In genomic region chr10:42101096-42101495, GRCm38 (mm10) we compare ENCODE assay signal across 30 mouse cellular contexts.
DNase-seq lines count a peak whose midpoint lies in the region; ATAC-seq and TF ChIP-seq lines count a peak whose summit lies in the region.
"Had no signal": no experiment of that assay in that cellular context is flagged by ENCODE, and none has a peak within 500 bp of the region (broad histone marks: within the 10 kb centered on the region; RNA-seq: fewer than 3 reads in every experiment).

No protein-coding gene starts in this region.

- no peak overlapping the region for H3K4me2 ChIP-seq in heart, embryonic 11.5 days
- H3K4me2 ChIP-seq: embryonic facial prominence, embryonic 12.5 days; embryonic facial prominence, embryonic 15.5 days; forebrain, embryonic 13.5 days; heart, embryonic 12.5 days; heart, embryonic 15.5 days; hindbrain, embryonic 13.5 days; intestine, embryonic 15.5 days had no signal

- no peaks in the 10 kb centered on the region for H3K79me3 ChIP-seq in C2C12 (ENCODE audit: low read depth)

- in situ Hi-C loops in Patski (cut with MboI; ENCODE audit: low pct_unique_long_range_greater_than_20kb), result no loop called here

- POLR2A ChIA-PET in Patski (lab: Charles Lee), result no interaction called here

- CTCF ChIA-PET in Patski (lab: Charles Lee), result no interaction called here

- H3ac ChIP-seq in C2C12 (ENCODE audit: control insufficient read depth, insufficient read length, low read depth), result no peak overlapping the region

- H3K4me3 ChIP-seq in heart, embryonic 10.5 days, result no peak overlapping the region
- no peak overlapping the region for H3K4me3 ChIP-seq in heart, embryonic 11.5 days (ENCODE audit: low read depth, low read length)
- H3K4me3 ChIP-seq in C2C12 (ENCODE audit: insufficient read depth, poor library complexity, severe bottlenecking), result no peak overlapping the region
- H3K4me3 ChIP-seq: embryonic facial prominence, embryonic 12.5 days; embryonic facial prominence, embryonic 15.5 days; forebrain, embryonic 13.5 days; heart, adult 2 months; heart, embryonic 12.5 days; heart, embryonic 15.5 days; hindbrain, embryonic 10.5 days; hindbrain, embryonic 13.5 days; intestine, embryonic 15.5 days had no signal

- 0 out of 2 replicates have a peak, but pooled peaks cover 3% of the 10 kb centered on the region for H3K27me3 ChIP-seq in heart, embryonic 10.5 days (ENCODE audit: insufficient read depth, poor library complexity, severe bottlenecking)
- no peaks in the 10 kb centered on the region for H3K27me3 ChIP-seq in heart, embryonic 11.5 days (ENCODE audit: control insufficient read depth, insufficient read depth, low read length)
- H3K27me3 ChIP-seq in C2C12 (ENCODE audit: control insufficient read depth, insufficient read depth, insufficient read length) (no peaks in the 10 kb centered on the region), Patski (no peaks in the 10 kb centered on the region)
- H3K27me3 ChIP-seq: CH12.LX; embryonic facial prominence, embryonic 12.5 days; embryonic facial prominence, embryonic 15.5 days; forebrain, embryonic 13.5 days; heart, embryonic 12.5 days; heart, embryonic 15.5 days; hindbrain, embryonic 13.5 days; intestine, embryonic 15.5 days had no signal

- H3K79me2 ChIP-seq in C2C12 (ENCODE audit: control insufficient read depth, insufficient read depth), result no peaks in the 10 kb centered on the region

- peak; percentile 58 for DNase-seq in heart, embryonic 10.5 days (ENCODE audit: low spot score)
- DNase-seq in 3134 (ENCODE audit: extremely low read depth, insufficient read length, low spot score) (peak; percentile 40), Patski (ENCODE audit: low read depth, low spot score) (peak; percentile 43), adipocyte (ENCODE audit: low spot score) (no peak)
- DNase-seq in cerebellum, postnatal 25 days, result no peak
- no peak for DNase-seq in embryo, embryonic 10 days (ENCODE audit: low spot score)
- DNase-seq: adrenal gland, adult 2 months; adrenal gland, postnatal 14 days; cerebellum, adult 11 months; cerebellum, postnatal 36 days; gastrocnemius, postnatal 10 days; gastrocnemius, postnatal 36 days; heart, adult 2 months; heart, postnatal 10 days; heart, postnatal 36 days; kidney, adult 11 months had no signal

- peaks cover 15% of the 10 kb centered on the region for H3K4me1 ChIP-seq in heart, embryonic 10.5 days
- H3K4me1 ChIP-seq in heart, embryonic 11.5 days (ENCODE audit: control insufficient read depth, insufficient read depth, low read length), result 0 out of 2 replicates have a peak, but pooled peaks cover 2% of the 10 kb centered on the region
- H3K4me1 ChIP-seq: embryonic facial prominence, embryonic 12.5 days; embryonic facial prominence, embryonic 15.5 days; forebrain, embryonic 13.5 days; hindbrain, embryonic 13.5 days; intestine, embryonic 15.5 days had no signal

- no peak for ATAC-seq in heart, embryonic 11.5 days (replicated peaks; ENCODE audit: insufficient number of reproducible peaks, low FRiP score, low TSS enrichment)
- peak; percentile 78 for ATAC-seq in Patski
- ATAC-seq: forebrain, embryonic 13.5 days; forebrain, embryonic 16.5 days; hindbrain, embryonic 16.5 days; intestine, embryonic 15.5 days had no signal

- TF ChIP-seq CTCF in C2C12 (IDR thresholded peaks at IDR 0.05; ENCODE audit: control insufficient read depth, insufficient read depth, insufficient read length), result no peak
- TF ChIP-seq CTCF in Patski (IDR thresholded peaks at IDR 0.05), result no peak

- no peaks in the 10 kb centered on the region for H3K9me3 ChIP-seq in heart, embryonic 10.5 days
- H3K9me3 ChIP-seq in heart, embryonic 11.5 days (replicated peaks; ENCODE audit: control insufficient read depth, low read length), result peaks cover 4% of the 10 kb centered on the region; the same call in 1 of the 2 replicates
- H3K9me3 ChIP-seq: forebrain, embryonic 13.5 days; G1E; heart, embryonic 15.5 days; hindbrain, embryonic 13.5 days; intestine, embryonic 15.5 days had no signal

- 82% methylated on average over 6 of the region's 6 CpGs for WGBS in heart, embryonic 10.5 days
- WGBS in heart, embryonic 11.5 days (ENCODE audit: insufficient replicate concordance), result 74% methylated on average over 6 of the region's 6 CpGs

- no peaks in the 10 kb centered on the region for H3K36me3 ChIP-seq in heart, embryonic 10.5 days
- H3K36me3 ChIP-seq in heart, embryonic 11.5 days (ENCODE audit: control insufficient read depth, insufficient read depth, low read length), result no peaks in the 10 kb centered on the region
- H3K36me3 ChIP-seq in C2C12 (ENCODE audit: control insufficient read depth, insufficient read depth), result no peaks in the 10 kb centered on the region
- H3K36me3 ChIP-seq: embryonic facial prominence, embryonic 12.5 days; embryonic facial prominence, embryonic 15.5 days; G1E; heart, embryonic 12.5 days; heart, embryonic 15.5 days; hindbrain, embryonic 10.5 days; hindbrain, embryonic 13.5 days; intestine, embryonic 15.5 days had no signal

- no peak overlapping the region for H3K27ac ChIP-seq in heart, embryonic 10.5 days
- no peak overlapping the region for H3K27ac ChIP-seq in heart, embryonic 11.5 days (ENCODE audit: low read depth, low read length)
- H3K27ac ChIP-seq: embryonic facial prominence, embryonic 12.5 days; embryonic facial prominence, embryonic 15.5 days; forebrain, embryonic 13.5 days; heart, adult 2 months; heart, embryonic 15.5 days; hindbrain, embryonic 10.5 days; hindbrain, embryonic 13.5 days; intestine, embryonic 15.5 days had no signal

- H3K9ac ChIP-seq in heart, embryonic 11.5 days (ENCODE audit: low read depth, low read length), result no peak overlapping the region
- H3K9ac ChIP-seq: embryonic facial prominence, embryonic 12.5 days; embryonic facial prominence, embryonic 15.5 days; forebrain, embryonic 13.5 days; heart, embryonic 12.5 days; heart, embryonic 15.5 days; hindbrain, embryonic 13.5 days; intestine, embryonic 15.5 days had no signal

TF ChIP-seq in C2C12, 6 proteins besides CTCF, POLR2A, EP300 and RAD21:
- TF ChIP-seq MYOD1 (IDR thresholded peaks at IDR 0.05; ENCODE audit: control insufficient read depth, insufficient read length, low read depth) (peak; percentile 54), USF1 (IDR thresholded peaks at IDR 0.05; ENCODE audit: low read depth) (no peak), MAX (IDR thresholded peaks at IDR 0.05) (no peak), MYOG (IDR thresholded peaks at IDR 0.05; ENCODE audit: control insufficient read depth, extremely low read depth, insufficient read length) (no peak)

Comparison
In these comparisons a context has a peak if more than half of its experiments do, and no peak if none do; other contexts are left out.
1. DNase-seq: peak in heart, embryonic 10.5 days (single experiment), 3134 (single experiment) and Patski (single experiment); none in adipocyte (single experiment), cerebellum, postnatal 25 days (0 of 2) and embryo, embryonic 10 days (single experiment).